Mouse (Mus musculus): Measurements from ENCODE around the gene Cr2.

- TF ChIP-seq POLR2A (IDR thresholded peaks at IDR 0.05; ENCODE audit: borderline replicate concordance, extremely low read depth, insufficient read depth, insufficient read length, poor library complexity, severe bottlenecking) (peak; percentile 67; the same call in 1 of the 2 replicates), CTCF (IDR thresholded peaks at IDR 0.05; ENCODE audit: borderline replicate concordance, extremely low read depth, insufficient read depth, insufficient read length) (peak; percentile 65)
These were observed 45.4 kb downstream of the Cr2 start, which contains the start of gene Cr1l for GRCm38 (mm10) chr1:195130953-195131674.

Data from brain, embryonic 14.5 days (tissue).